Mouse (Mus musculus) ES-E14 (cell line): ENCODE results near the gene Mypn. TPM values are rescaled to one million over a fixed set of nuclear protein-coding genes. Genes with fewer than 3 reads are reported as not detected.

Source experiments
- DNase-seq: peaks from one replicate; pipeline ENCODE4 v3.0.0-alpha.2; 2013; ENCODE audit warnings: low read depth, low spot score
- H3K27ac ChIP-seq: 2 replicates; pipeline ENCODE4 v1.5.1; 2012; ENCODE audit warnings: low read depth, mild to moderate bottlenecking, low read length, moderate library complexity, mixed read lengths; ENCODE audit not compliant: poor library complexity, insufficient read depth, severe bottlenecking
- H3K36me3 ChIP-seq: 2 replicates; pipeline ENCODE4 v1.6.1; 2012; ENCODE audit warnings: mild to moderate bottlenecking, low read length, moderate library complexity, mixed read lengths; ENCODE audit not compliant: control insufficient read depth, poor library complexity, insufficient read depth, severe bottlenecking
- H3K4me1 ChIP-seq, 2 experiments: fragments of 150-350 bp in 1 of 2; sonication (generic) in 1 of 2; 2 replicates each; pipeline ENCODE4 v1.6.1; 2012; ENCODE audit warnings: low read length in 2 of 2, mild to moderate bottlenecking in 1 of 2, mixed read lengths in 1 of 2; ENCODE audit not compliant: control insufficient read depth in 2 of 2, insufficient read depth in 2 of 2, poor library complexity in 1 of 2
- H3K4me3 ChIP-seq, 2 experiments: fragments of 150-350 bp in 1 of 2; sonication (generic) in 1 of 2; 2 replicates each; pipeline ENCODE4 v1.5.1; 2012; ENCODE audit warnings: low read length in 2 of 2, low read depth in 1 of 2, mild to moderate bottlenecking in 1 of 2, mixed read lengths in 1 of 2; ENCODE audit not compliant: insufficient read depth in 1 of 2, poor library complexity in 1 of 2, severe bottlenecking in 1 of 2
- H3K9ac ChIP-seq: 2 replicates; pipeline ENCODE4 v1.6.1; 2012; ENCODE audit warnings: low read depth, mild to moderate bottlenecking, low read length, mixed read lengths; ENCODE audit not compliant: poor library complexity, insufficient read depth, severe bottlenecking
- H3K9me3 ChIP-seq: fragments of 150-350 bp; sonication (generic); 2 replicates; pipeline ENCODE4 v1.6.1; 2012; ENCODE audit warnings: low read depth, mild to moderate bottlenecking, low read length; ENCODE audit not compliant: control insufficient read depth, insufficient read depth
- CHD2 ChIP-seq: IDR thresholded peaks from 2 replicates; pipeline ENCODE4 v1.6.1; 2014; ENCODE audit warnings: mild to moderate bottlenecking, low read depth, low read length, inconsistent platforms
- HCFC1 ChIP-seq: IDR thresholded peaks from 2 replicates; pipeline ENCODE4 v1.6.1; 2012; ENCODE audit warnings: low read length, inconsistent platforms, borderline replicate concordance; ENCODE audit not compliant: insufficient read depth
- MAFK ChIP-seq: IDR thresholded peaks from 2 replicates; pipeline ENCODE4 v1.6.1; 2014; ENCODE audit warnings: mild to moderate bottlenecking, low read depth, low read length, inconsistent platforms; ENCODE audit not compliant: insufficient read depth
- ZC3H11A ChIP-seq: IDR thresholded peaks from 2 replicates; pipeline ENCODE4 v1.6.1; 2012; ENCODE audit warnings: low read depth, mild to moderate bottlenecking, inconsistent platforms, low read length, borderline replicate concordance
- ZNF384 ChIP-seq: IDR thresholded peaks from 2 replicates; pipeline ENCODE4 v1.6.1; 2012; ENCODE audit warnings: low read depth, low read length, inconsistent platforms
- in situ Hi-C, 2 experiments: fragments of 600-800 bp; cut with MboI; formaldehyde crosslinking; loops; one replicate each; pipeline ENCODE4 v1.15.1; 2025; ENCODE audit warnings: low sequenced_read_pairs in 2 of 2, inconsistent platforms in 1 of 2; ENCODE audit not compliant: unreplicated experiment in 2 of 2
- total RNA-seq: library from RNA; depleted of rRNA; stranded (reverse); fragments of 300-350 nt; gene quantifications from 2 replicates; pipeline ENCODE4 v1.2.3, GENCODE M21; 2012

Mypn gene
- total RNA-seq, 1 experiment, result 1.1 TPM

- no peak overlapping the region for H3K9ac ChIP-seq
- H3K27ac ChIP-seq, result no peak overlapping the region; the same call in 1 of the 2 replicates
- peaks cover 18 to 21% of the 10 kb centered on the region in 2 experiments for H3K4me1 ChIP-seq
- DNase-seq, result no peak
- no peaks in the 10 kb centered on the region for H3K9me3 ChIP-seq
- in situ Hi-C loops, result no loop called here
- no peak overlapping the region for H3K4me3 ChIP-seq
- H3K36me3 ChIP-seq, result no peaks in the 10 kb centered on the region
- TF ChIP-seq HCFC1 (no peak), ZC3H11A (no peak), CHD2 (no peak), MAFK (no peak), ZNF384 (no peak)
These were observed 22.6 kb downstream of the Mypn start for GRCm38 (mm10) chr10:63181166-63181565.

DNA sequence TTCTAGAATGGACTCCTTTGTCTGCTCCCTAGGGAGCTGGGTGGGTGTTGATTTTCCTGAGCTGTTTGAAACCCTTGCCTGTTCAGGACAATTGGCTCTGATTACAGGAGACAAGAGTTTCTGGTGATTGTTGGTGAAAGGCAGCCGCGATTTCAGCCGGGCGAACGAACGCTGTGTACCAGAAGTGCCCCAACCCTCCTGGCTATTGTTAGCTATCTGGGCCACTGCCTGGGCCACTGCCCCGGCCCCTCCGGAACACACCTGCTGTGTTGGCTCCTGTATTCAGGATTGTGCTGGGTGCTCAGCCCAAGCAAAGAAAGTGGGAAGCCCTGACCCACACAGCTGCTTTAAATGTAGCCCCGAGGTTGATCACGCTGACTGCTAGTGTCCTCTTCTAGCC is 24.2 kb downstream of the Mypn start:
- H3K9me3 ChIP-seq, result no peaks in the 10 kb centered on the region
- H3K9ac ChIP-seq, result peak overlapping the region; percentile 65; the same call in 1 of the 2 replicates
- no peak for DNase-seq
- TF ChIP-seq MAFK, result no peak
- H3K27ac ChIP-seq, result peak overlapping the region; percentile 81
- H3K4me3 ChIP-seq, result no peak overlapping the region; a peak in 2 of 4 replicates
- peaks cover 18 to 23% of the 10 kb centered on the region in 2 experiments for H3K4me1 ChIP-seq
- no peaks in the 10 kb centered on the region for H3K36me3 ChIP-seq
- in situ Hi-C loops, result no loop called here

GRCm38 (mm10) chr10:63178318-63178717 is 25.4 kb downstream of the Mypn start:
- Histone ChIP-seq H3K4me1 (peaks cover 17 to 24% of the 10 kb centered on the region in 2 experiments), H3K9me3 (no peaks in the 10 kb centered on the region), H3K4me3 (no peak overlapping the region), H3K27ac (peak overlapping the region; percentile 97; the same call in 1 of the 2 replicates), H3K36me3 (no peaks in the 10 kb centered on the region), H3K9ac (no peak overlapping the region)
- no peak for TF ChIP-seq HCFC1
- TF ChIP-seq ZNF384, result no peak
- no peak for TF ChIP-seq CHD2
- no peak for TF ChIP-seq MAFK
- TF ChIP-seq ZC3H11A, result no peak
- in situ Hi-C loops, result no loop called here
- DNase-seq, result no peak

- peak overlapping the region; percentile 70; the same call in 1 of the 2 replicates for H3K9ac ChIP-seq
These were observed 26.2 kb downstream of the Mypn start for GRCm38 (mm10) chr10:63177286-63178140.

More at GRCm38 (mm10) chr10:63177286-63178140, 26.2 kb downstream of the Mypn start:
- Histone ChIP-seq H3K4me1 (peaks cover 17 to 24% of the 10 kb centered on the region in 2 experiments), H3K36me3 (no peaks in the 10 kb centered on the region), H3K4me3 (peak overlapping the region; percentile 7 to 9; a peak in 3 of 4 replicates), H3K9me3 (no peaks in the 10 kb centered on the region), H3K27ac (peak overlapping the region; percentile 97)
- DNase-seq, result no peak
- in situ Hi-C loops, result no loop called here
- peak; percentile 87 for TF ChIP-seq MAFK
- TF ChIP-seq ZNF384, result no peak
